ENCODE assay signal across 11 mouse cellular contexts in the genomic region with DNA sequence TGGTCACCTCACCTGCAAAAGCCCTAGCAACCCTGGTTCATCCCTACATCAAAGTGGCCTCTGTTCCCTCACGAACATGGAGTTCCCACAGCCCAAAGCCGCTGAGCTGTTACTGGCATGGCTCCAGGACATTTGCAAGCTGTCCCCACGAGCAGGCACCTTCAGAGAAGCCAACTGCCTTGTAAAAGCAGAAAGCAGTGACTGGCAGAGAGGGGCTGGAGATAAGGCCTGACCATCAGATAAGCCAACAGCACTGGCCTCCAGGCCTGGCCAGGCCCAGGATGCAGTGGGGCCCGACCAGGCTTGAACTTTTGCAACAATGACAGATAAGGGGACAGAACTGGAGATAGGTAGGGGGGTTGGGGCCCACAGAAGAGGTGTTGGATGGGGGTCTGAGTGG. TPM values are rescaled to one million over a fixed set of nuclear protein-coding genes. Genes with fewer than 3 reads are reported as not detected.
DNase-seq lines count a peak whose midpoint lies in the region; ATAC-seq and TF ChIP-seq lines count a peak whose summit lies in the region.
"Had no signal": no experiment of that assay in that cellular context is flagged by ENCODE, and none has a peak within 500 bp of the region (broad histone marks: within the 10 kb centered on the region; RNA-seq: fewer than 3 reads in every experiment).

No protein-coding gene starts in this region.

- H3K27me3 ChIP-seq in forebrain, embryonic 13.5 days, result 0 out of 2 replicates have a peak, but pooled peaks cover 4% of the 10 kb centered on the region
- H3K27me3 ChIP-seq in forebrain, embryonic 15.5 days, result no peaks in the 10 kb centered on the region
- no peaks in the 10 kb centered on the region for H3K27me3 ChIP-seq in intestine, postnatal 0 days (replicated peaks; ENCODE audit: control insufficient read depth, insufficient read depth, low read length)

- peak; percentile 28 for DNase-seq in lung, postnatal 10 days
- no peak for DNase-seq in lung, postnatal 4 days
- peak; percentile 59 for DNase-seq in testis, postnatal 10 days (ENCODE audit: low spot score)
- no peak for DNase-seq in gastrocnemius, postnatal 14 days
- no peak for DNase-seq in gastrocnemius, postnatal 4 days (ENCODE audit: low spot score in 2 of 2)

- ATAC-seq in forebrain, embryonic 13.5 days, result no peak
- no peak for ATAC-seq in forebrain, embryonic 15.5 days (replicated peaks)
- peak; percentile 20; the same call in 1 of the 2 replicates for ATAC-seq in intestine, postnatal 0 days

- no peak for TF ChIP-seq CTCF in intestine, postnatal 0 days (IDR thresholded peaks at IDR 0.05; ENCODE audit: low read depth)

- WGBS in forebrain, embryonic 13.5 days, result 49% methylated on average over 4 of the region's 4 CpGs
- 48% methylated on average over 4 of the region's 4 CpGs for WGBS in forebrain, embryonic 15.5 days
- 17% methylated on average over 4 of the region's 4 CpGs for WGBS in intestine, postnatal 0 days

- H3K27ac ChIP-seq in forebrain, embryonic 13.5 days, result no peak overlapping the region
- no peak overlapping the region for H3K27ac ChIP-seq in forebrain, embryonic 15.5 days (replicated peaks)
- peak overlapping the region; percentile 61 for H3K27ac ChIP-seq in intestine, postnatal 0 days (ENCODE audit: low read depth, low read length)
- H3K27ac ChIP-seq: left cerebral cortex, adult 2 months had no signal

- H3K9me3 ChIP-seq in forebrain, embryonic 13.5 days (replicated peaks), result no peaks in the 10 kb centered on the region; the same call in 1 of the 2 replicates
- H3K9me3 ChIP-seq in forebrain, embryonic 15.5 days, result no peaks in the 10 kb centered on the region
- H3K9me3 ChIP-seq in intestine, postnatal 0 days (ENCODE audit: control insufficient read depth), result no peaks in the 10 kb centered on the region

- H3K36me3 ChIP-seq in forebrain, embryonic 13.5 days (ENCODE audit: poor library complexity, severe bottlenecking), result no peaks in the 10 kb centered on the region
- H3K36me3 ChIP-seq in forebrain, embryonic 15.5 days, result no peaks in the 10 kb centered on the region
- H3K36me3 ChIP-seq in intestine, postnatal 0 days (ENCODE audit: control insufficient read depth, insufficient read depth), result no peaks in the 10 kb centered on the region

- 0 out of 2 replicates have a peak overlapping the region, but pooled peaks have one; percentile 13 for H3K9ac ChIP-seq in forebrain, embryonic 13.5 days
- no peak overlapping the region for H3K9ac ChIP-seq in forebrain, embryonic 15.5 days (replicated peaks)
- no peak overlapping the region for H3K9ac ChIP-seq in intestine, postnatal 0 days (ENCODE audit: low read depth, low read length)

- no peak overlapping the region for H3K4me3 ChIP-seq in forebrain, embryonic 13.5 days
- no peak overlapping the region for H3K4me3 ChIP-seq in forebrain, embryonic 15.5 days
- H3K4me3 ChIP-seq in intestine, postnatal 0 days (ENCODE audit: low read depth, low read length), result no peak overlapping the region
- H3K4me3 ChIP-seq: left cerebral cortex, adult 2 months had no signal

- no peak overlapping the region for H3K4me2 ChIP-seq in forebrain, embryonic 13.5 days
- H3K4me2 ChIP-seq in forebrain, embryonic 15.5 days (replicated peaks), result no peak overlapping the region
- no peak overlapping the region for H3K4me2 ChIP-seq in intestine, postnatal 0 days (replicated peaks; ENCODE audit: low read depth)

- no peaks in the 10 kb centered on the region for H3K4me1 ChIP-seq in forebrain, embryonic 13.5 days
- no peaks in the 10 kb centered on the region for H3K4me1 ChIP-seq in forebrain, embryonic 15.5 days
- peaks cover 9% of the 10 kb centered on the region; the same call in 1 of the 2 replicates for H3K4me1 ChIP-seq in intestine, postnatal 0 days (replicated peaks; ENCODE audit: control insufficient read depth, insufficient read depth, low read length)

- intact Hi-C loops in gastrocnemius, postnatal 14 days (cut with DNase I; ENCODE audit: low total_unique reads), result no loop called here

RNA-seq across cellular contexts. Expression of gene Ano1, which starts 36.9 kb away (rescaled TPM):
- polyA plus RNA-seq in forebrain, embryonic 13.5 days (2015; fragmentation: Nextera tagmentation; extraction: Ambion mirVana), result 12.3 and 14.3 TPM in 2 replicates
- 7.5 and 7.8 TPM in 2 replicates for polyA plus RNA-seq in forebrain, embryonic 15.5 days (2015; fragmentation: Nextera tagmentation; extraction: Ambion mirVana)
- 9.0 and 9.3 TPM in 2 replicates for polyA plus RNA-seq in intestine, postnatal 0 days (2015; fragmentation: Nextera tagmentation; extraction: Ambion mirVana)
- 10 to 100 TPM in 1 of 2 experiments, 1 to 10 TPM in 1; 8.5 to 10.1 TPM for total RNA-seq in gastrocnemius, postnatal 14 days (2021)
- total RNA-seq in gastrocnemius, postnatal 4 days (2021), result 10 to 100 TPM; 10.2 to 10.6 TPM

RNA-seq across cellular contexts. Expression of gene Fgf3, which starts 49.3 kb away (rescaled TPM):
- 2.0 and 2.3 TPM in 2 replicates for polyA plus RNA-seq in forebrain, embryonic 13.5 days (2015; fragmentation: Nextera tagmentation; extraction: Ambion mirVana)
- polyA plus RNA-seq in forebrain, embryonic 15.5 days (2015; fragmentation: Nextera tagmentation; extraction: Ambion mirVana), result 2.5 and 2.7 TPM in 2 replicates
- polyA plus RNA-seq in intestine, postnatal 0 days (2015; fragmentation: Nextera tagmentation; extraction: Ambion mirVana), result not detected in 2 replicates
- not detected for total RNA-seq in gastrocnemius, postnatal 14 days (2021)
- total RNA-seq in gastrocnemius, postnatal 4 days (2021), result not detected
- total RNA-seq: gastrocnemius, adult 18-20 months had no signal

RNA-seq across cellular contexts. Expression of gene Fgf4, which starts 58.5 kb away (rescaled TPM):
- polyA plus RNA-seq in forebrain, embryonic 13.5 days (2015; fragmentation: Nextera tagmentation; extraction: Ambion mirVana), result not detected in 2 replicates
- not detected in 2 replicates for polyA plus RNA-seq in forebrain, embryonic 15.5 days (2015; fragmentation: Nextera tagmentation; extraction: Ambion mirVana)
- polyA plus RNA-seq in intestine, postnatal 0 days (2015; fragmentation: Nextera tagmentation; extraction: Ambion mirVana), result not detected in 2 replicates
- under 1 TPM in 1 of 2 experiments, not detected in 1; 0.21 TPM for total RNA-seq in gastrocnemius, postnatal 14 days (2021)
- total RNA-seq in gastrocnemius, postnatal 4 days (2021), result under 1 TPM; 0.07 to 0.13 TPM
- total RNA-seq: gastrocnemius, adult 18-20 months; left cerebral cortex, adult 2 months had no signal
- polyA plus RNA-seq: cortical plate, adult 2 months had no signal

Comparison
In these comparisons a context has a peak if more than half of its experiments do, and no peak if none do; other contexts are left out.
1. DNase-seq: peak in lung, postnatal 10 days (single experiment) and testis, postnatal 10 days (single experiment); none in lung, postnatal 4 days (0 of 2), gastrocnemius, postnatal 14 days (single experiment) and gastrocnemius, postnatal 4 days (0 of 2).